Mouse (Mus musculus) central nervous system, embryonic 14 days (tissue): Measurements from ENCODE around the gene Vamp4. TPM values are rescaled to one million over a fixed set of nuclear protein-coding genes. Genes with fewer than 3 reads are reported as not detected.

Experiments
- polyA plus RNA-seq: library from polyadenylated mRNA; depleted of rRNA; stranded (reverse); fragments of >200 nt; gene quantifications from 2 replicates; pipeline ENCODE4 v1.2.3, GENCODE M21; 2012; rRNA removed

Vamp4 gene
- polyA plus RNA-seq: 40.3 and 41.3 TPM in 2 replicates

DNA sequence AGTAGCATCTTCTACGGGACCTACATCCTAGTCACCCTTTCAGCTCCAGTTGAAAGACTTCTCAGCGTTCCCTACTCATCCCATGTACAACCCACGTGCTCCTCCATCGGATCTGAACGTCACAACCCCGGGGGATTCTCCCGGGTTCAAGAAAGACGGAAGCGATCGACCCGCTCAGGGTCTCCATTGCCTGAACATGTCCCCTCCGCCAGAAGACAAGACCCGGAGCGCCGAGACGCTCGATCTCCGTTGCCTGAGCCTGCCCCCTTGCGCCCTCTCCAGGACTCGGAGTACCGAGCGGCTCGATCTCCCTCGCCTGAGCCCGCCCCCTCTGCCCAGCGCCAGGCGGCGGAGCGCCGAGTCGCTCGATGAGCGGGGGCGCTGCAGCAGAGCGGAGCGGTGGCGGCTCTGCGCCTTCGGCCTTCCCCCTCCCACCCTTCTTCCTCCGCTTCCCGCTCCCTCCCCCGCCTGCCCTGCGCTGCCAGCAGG lies at the start of gene Vamp4:
Vamp4 (plus strand) TSS at position 256 of the 489 bp plus-strand sequence.

GRCm38 (mm10) chr1:162548016-162548916 lies 22.0 kb upstream of the Vamp4 start, which contains the start of gene Mettl13:
Mettl13 (minus strand) TSS chr1:162548551.

DNA sequence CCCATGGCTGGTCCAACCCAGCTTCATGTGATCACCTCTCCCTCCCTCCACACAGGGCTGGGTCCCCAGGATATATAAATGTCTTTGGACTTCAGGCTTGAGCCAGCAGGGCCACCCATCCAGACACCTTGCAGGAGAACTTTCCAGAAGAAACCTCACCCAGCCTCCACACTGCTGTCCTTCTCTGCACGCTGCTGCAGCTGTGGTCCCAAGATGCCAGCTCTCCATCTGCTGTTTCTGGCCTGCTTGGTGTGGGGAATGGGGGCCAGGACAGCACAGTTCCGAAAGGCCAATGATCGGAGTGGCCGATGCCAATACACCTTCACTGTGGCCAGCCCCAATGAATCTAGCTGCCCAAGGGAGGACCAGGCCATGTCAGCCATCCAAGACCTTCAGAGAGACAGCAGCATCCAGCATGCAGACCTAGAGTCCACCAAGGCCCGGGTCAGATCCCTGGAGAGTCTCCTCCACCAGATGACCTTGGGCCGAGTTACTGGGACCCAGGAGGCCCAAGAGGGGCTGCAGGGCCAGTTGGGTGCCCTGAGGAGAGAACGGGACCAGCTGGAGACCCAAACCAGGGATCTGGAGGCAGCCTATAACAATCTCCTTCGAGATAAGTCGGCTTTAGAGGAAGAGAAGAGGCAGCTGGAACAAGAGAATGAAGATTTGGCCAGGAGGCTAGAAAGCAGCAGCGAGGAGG lies 68.9 kb downstream of the Vamp4 start, which contains the start of gene Myoc:
Myoc (plus strand) TSS at position 105 of the 700 bp plus-strand sequence.

Other genes with a start within 250 kb of the Vamp4 start
- 25.8 and 29.6 TPM in 2 replicates for gene Dnm3, start 92.5 kb upstream of the Vamp4 start, polyA plus RNA-seq
- 16.0 and 16.7 TPM in 2 replicates for gene Mettl13, start 22.0 kb upstream of the Vamp4 start, polyA plus RNA-seq
- gene Myoc, start 68.6 kb downstream of the Vamp4 start, polyA plus RNA-seq: 0.10 and 0.13 TPM in 2 replicates
- not detected in 2 replicates for gene Myocos, start 87.7 kb downstream of the Vamp4 start, polyA plus RNA-seq
- gene Prrc2c, start 170.0 kb downstream of the Vamp4 start, polyA plus RNA-seq: 43.5 and 54.5 TPM in 2 replicates
- gene Fmo4, start 243.5 kb downstream of the Vamp4 start, polyA plus RNA-seq: 0.27 and 0.66 TPM in 2 replicates